Mouse (Mus musculus) C2C12 (cell line): ENCODE data around the gene Dnah17. TPM values are rescaled to one million over a fixed set of nuclear protein-coding genes. Genes with fewer than 3 reads are reported as not detected.

Source experiments
- H3K27me3 ChIP-seq: one replicate; pipeline ENCODE4 v1.6.1; 2011; ENCODE audit not compliant: control insufficient read depth, insufficient read depth, insufficient read length
- H3K36me3 ChIP-seq: one replicate; pipeline ENCODE4 v1.6.1; 2011; ENCODE audit not compliant: control insufficient read depth, insufficient read depth
- H3K4me3 ChIP-seq: one replicate; pipeline ENCODE4 v1.5.1; 2011; ENCODE audit warnings: mild to moderate bottlenecking, control low read depth; ENCODE audit not compliant: poor library complexity, insufficient read depth, severe bottlenecking
- H3K79me2 ChIP-seq: one replicate; pipeline ENCODE4 v1.6.1; 2011; ENCODE audit not compliant: control insufficient read depth, insufficient read depth
- H3K79me3 ChIP-seq: one replicate; pipeline ENCODE4 v1.6.1; 2011; ENCODE audit warnings: low read depth, control low read depth
- H3ac ChIP-seq: one replicate; pipeline ENCODE3; 2011; ENCODE audit warnings: low read depth; ENCODE audit not compliant: control insufficient read depth, insufficient read length
- CEBPB ChIP-seq: IDR thresholded peaks from one replicate; pipeline ENCODE4 v1.6.1; 2011; ENCODE audit warnings: low read depth, mild to moderate bottlenecking, control low read depth, moderate library complexity
- CTCF ChIP-seq: IDR thresholded peaks from one replicate; pipeline ENCODE4 v1.5.1; 2011; ENCODE audit not compliant: control insufficient read depth, insufficient read depth, insufficient read length
- FOSL1 ChIP-seq: IDR thresholded peaks from one replicate; pipeline ENCODE4 v1.8.0; 2011; ENCODE audit warnings: mild to moderate bottlenecking, low read length; ENCODE audit not compliant: poor library complexity, insufficient read depth, severe bottlenecking
- MAX ChIP-seq: IDR thresholded peaks from one replicate; pipeline ENCODE4 v1.6.1; 2011; ENCODE audit warnings: mild to moderate bottlenecking, control low read depth
- MYOD1 ChIP-seq: IDR thresholded peaks from one replicate; pipeline ENCODE4 v1.6.1; 2011; ENCODE audit warnings: low read depth; ENCODE audit not compliant: control insufficient read depth, insufficient read length
- MYOG ChIP-seq: IDR thresholded peaks from one replicate; pipeline ENCODE4 v1.6.1; 2011; ENCODE audit not compliant: control insufficient read depth, insufficient read length; ENCODE audit errors: extremely low read depth
- USF1 ChIP-seq: IDR thresholded peaks from one replicate; pipeline ENCODE4 v1.6.1; 2011; ENCODE audit warnings: low read depth, mild to moderate bottlenecking, control low read depth, moderate library complexity
- polyA plus RNA-seq: library from polyadenylated mRNA; unstranded; fragments of >200 nt; fragmentation: generic; extraction: Trizol; gene quantifications from one replicate; pipeline ENCODE4 v1.2.1, GENCODE M21; 2012; ENCODE audit warnings: missing spikeins

Dnah17 gene
- polyA plus RNA-seq, 1 experiment: 0.13 TPM

DNA sequence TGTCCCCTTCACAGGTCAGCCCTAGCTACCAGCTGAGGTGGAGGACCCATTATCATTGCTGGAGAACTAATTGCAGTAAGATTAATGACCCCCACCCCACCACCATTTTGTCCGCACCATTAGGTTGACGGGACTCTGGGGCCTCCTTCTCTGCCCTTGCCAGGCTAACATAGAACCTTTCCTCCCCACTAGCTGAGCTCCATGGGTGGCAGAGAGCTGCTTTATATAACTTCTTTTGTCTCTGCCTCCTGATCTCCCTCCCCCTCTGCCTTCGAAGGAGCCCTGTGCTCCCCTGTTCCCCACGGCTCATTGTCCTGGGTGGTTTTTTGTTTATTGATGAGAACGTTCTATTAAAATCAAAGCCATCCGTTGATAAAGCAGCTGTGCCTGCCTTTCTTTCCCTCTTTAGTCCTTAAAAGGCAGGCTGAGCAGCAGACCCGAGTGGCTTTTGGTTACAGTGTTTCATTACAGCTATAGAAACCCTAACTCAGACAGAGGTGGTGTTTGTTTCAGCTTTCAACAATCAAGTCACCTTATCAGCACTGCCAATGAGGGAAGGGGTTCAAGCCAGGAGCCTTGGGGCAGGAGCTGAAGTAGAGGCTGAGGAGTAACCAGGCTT, 12.2 kb upstream of the Dnah17 start:
- Histone ChIP-seq H3K36me3 (no peaks in the 10 kb centered on the region), H3K79me3 (no peaks in the 10 kb centered on the region), H3ac (no peak overlapping the region), H3K4me3 (no peak overlapping the region), H3K27me3 (no peaks in the 10 kb centered on the region), H3K79me2 (no peaks in the 10 kb centered on the region)
- TF ChIP-seq FOSL1 (no peak), MAX (no peak), CTCF (no peak), CEBPB (no peak), MYOG (no peak), USF1 (no peak), MYOD1 (no peak)

DNA sequence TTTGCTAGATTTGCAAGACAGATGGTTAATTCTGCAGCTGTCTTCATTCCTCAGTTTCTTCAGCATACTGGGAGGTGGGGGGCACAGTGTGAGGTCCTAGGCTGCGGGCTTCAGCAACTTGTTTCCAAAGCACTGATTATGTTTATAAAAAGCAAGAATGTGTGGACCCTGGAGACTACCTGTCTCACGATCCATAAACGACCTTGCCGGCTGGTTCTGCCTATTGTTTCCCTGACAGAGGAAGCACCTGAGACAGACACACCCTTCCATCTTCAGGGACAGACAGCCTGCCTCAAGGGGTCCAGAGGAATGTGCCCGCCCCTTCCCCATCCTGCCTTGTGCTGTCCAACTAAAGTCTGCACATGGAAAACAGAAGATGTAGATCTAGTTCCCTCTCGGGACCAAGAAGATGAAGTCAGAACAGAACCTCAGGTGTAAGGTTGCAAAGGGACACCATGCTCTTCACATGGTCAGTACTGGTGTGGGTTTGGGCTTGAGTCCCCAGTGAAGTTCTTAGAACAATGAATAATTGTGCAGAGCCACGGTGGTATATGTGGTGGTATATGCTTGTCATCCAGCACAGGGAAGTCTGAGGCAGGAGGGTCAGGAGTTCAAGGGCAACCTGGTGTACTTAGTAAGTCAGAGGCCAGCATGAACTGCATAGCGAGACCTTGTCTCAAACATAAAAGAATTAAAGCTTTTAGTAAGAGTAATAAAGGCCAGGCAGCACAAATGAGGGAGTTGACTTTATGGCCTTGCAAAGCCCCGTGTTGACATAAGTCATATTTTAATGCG, 10.5 kb upstream of the Dnah17 start:
- no peaks in the 10 kb centered on the region for H3K27me3 ChIP-seq
- H3K36me3 ChIP-seq: no peaks in the 10 kb centered on the region
- no peak overlapping the region for H3K4me3 ChIP-seq
- TF ChIP-seq CEBPB (no peak), CTCF (no peak), USF1 (no peak), MAX (no peak), FOSL1 (no peak), MYOG (no peak), MYOD1 (no peak)
- no peak overlapping the region for H3ac ChIP-seq
- H3K79me3 ChIP-seq: no peaks in the 10 kb centered on the region
- no peaks in the 10 kb centered on the region for H3K79me2 ChIP-seq

DNA sequence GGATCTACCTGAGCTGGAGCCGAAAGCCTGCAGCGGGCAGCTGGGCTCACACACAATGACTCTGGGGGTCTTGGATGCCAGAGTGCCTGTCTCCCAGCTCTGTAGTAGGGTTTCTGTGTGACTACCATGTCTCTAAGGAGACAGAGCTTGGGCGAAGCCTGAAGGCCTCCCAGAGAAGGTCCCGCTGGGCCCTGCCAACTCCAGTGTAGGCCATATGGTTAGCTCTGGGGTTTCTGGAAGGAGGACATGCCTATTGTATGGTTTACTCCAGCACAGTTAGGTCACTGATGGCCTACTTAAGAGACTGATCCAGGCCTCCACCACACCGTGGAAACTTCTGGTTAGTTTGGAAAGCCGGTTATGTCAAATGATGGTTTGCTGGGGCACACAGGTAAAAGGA, 7.9 kb upstream of the Dnah17 start:
- TF ChIP-seq MAX: no peak
- TF ChIP-seq MYOG: no peak
- TF ChIP-seq CTCF: no peak
- no peak for TF ChIP-seq FOSL1
- no peak for TF ChIP-seq USF1
- no peak for TF ChIP-seq CEBPB
- no peak for TF ChIP-seq MYOD1
- H3K27me3 ChIP-seq: no peaks in the 10 kb centered on the region
- no peaks in the 10 kb centered on the region for H3K79me3 ChIP-seq

DNA sequence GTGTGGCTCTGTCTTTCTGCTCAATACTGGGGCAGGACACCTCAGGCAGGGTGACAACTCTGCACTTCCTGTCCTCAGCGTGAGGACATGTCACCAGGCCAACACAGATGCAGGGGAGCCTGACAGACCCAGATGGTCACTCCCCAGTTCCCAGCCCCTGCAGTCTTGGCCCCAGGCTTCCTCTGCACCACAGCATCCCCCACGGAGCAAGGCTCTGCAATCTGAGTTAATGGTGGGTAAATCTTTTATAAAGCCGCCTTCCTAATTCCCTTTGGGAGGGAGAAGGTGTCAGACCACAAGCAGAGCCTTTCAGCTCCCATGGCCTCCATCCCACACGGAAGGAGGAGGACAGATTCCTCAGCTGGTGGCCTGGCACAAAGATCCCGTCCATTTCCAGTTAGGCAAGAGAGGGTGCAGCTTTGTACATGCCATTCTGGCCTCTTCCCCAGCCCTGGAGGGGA, 5.8 kb upstream of the Dnah17 start:
- Histone ChIP-seq H3K79me3 (no peaks in the 10 kb centered on the region), H3K27me3 (no peaks in the 10 kb centered on the region), H3K79me2 (no peaks in the 10 kb centered on the region), H3ac (no peak overlapping the region), H3K4me3 (no peak overlapping the region), H3K36me3 (no peaks in the 10 kb centered on the region)
- TF ChIP-seq MYOD1 (no peak), CEBPB (no peak), USF1 (no peak), MYOG (no peak), FOSL1 (no peak), MAX (no peak), CTCF (no peak)

More for the DNA sequence above, 7.9 kb upstream of the Dnah17 start:
- H3K4me3 ChIP-seq: no peak overlapping the region
- H3K36me3 ChIP-seq: no peaks in the 10 kb centered on the region
- H3K79me2 ChIP-seq: no peaks in the 10 kb centered on the region
- H3ac ChIP-seq: no peak overlapping the region

DNA sequence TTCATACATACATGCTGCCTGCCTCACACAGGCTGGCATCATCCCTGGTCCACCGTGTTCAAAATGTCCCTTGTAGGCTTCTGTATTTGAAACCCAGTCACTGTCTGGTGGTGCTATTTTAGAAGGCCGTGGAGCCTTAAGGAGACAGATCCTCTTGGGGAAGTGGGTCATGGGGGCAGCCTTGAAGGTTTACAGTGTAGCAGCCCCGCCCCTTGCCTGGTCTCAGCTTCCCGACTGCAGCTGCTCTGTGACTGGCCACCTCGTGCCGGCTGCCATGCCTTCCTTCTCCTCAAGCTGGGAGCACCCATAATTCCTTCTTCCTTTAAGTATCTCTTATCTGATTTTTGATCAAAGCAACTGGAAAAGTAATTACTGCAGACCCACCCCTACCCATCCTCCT, 4.8 kb upstream of the Dnah17 start:
- no peak overlapping the region for H3K4me3 ChIP-seq
- H3K79me2 ChIP-seq: no peaks in the 10 kb centered on the region
- no peaks in the 10 kb centered on the region for H3K79me3 ChIP-seq
- no peak overlapping the region for H3ac ChIP-seq
- no peaks in the 10 kb centered on the region for H3K27me3 ChIP-seq
- no peaks in the 10 kb centered on the region for H3K36me3 ChIP-seq
- TF ChIP-seq CEBPB: no peak

DNA sequence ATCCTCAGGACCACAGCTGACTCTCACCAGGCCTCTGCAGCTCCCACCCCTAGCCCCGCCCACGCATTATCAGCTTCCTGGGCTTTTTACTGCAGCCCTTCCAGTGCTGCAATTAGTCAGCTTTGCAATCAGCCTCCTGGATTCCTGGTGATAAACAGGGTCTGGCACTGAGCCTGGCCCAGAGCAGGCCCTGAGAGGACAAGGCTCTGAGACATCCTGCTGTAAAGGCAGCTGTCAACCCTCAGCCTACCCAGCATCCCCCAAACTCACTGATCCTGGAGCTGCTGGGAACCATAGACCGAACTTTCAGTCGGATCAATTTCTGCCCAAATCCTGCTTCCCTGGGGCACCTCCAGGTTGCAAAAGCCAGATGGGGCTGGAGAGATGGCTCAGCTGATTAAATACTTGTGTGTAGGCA, 3.3 kb upstream of the Dnah17 start:
- Histone ChIP-seq H3K79me3 (no peaks in the 10 kb centered on the region), H3K27me3 (no peaks in the 10 kb centered on the region), H3ac (no peak overlapping the region), H3K4me3 (no peak overlapping the region), H3K79me2 (no peaks in the 10 kb centered on the region), H3K36me3 (no peaks in the 10 kb centered on the region)
- no peak for TF ChIP-seq CEBPB
- no peak for TF ChIP-seq FOSL1
- TF ChIP-seq CTCF: no peak
- no peak for TF ChIP-seq USF1
- no peak for TF ChIP-seq MYOG
- no peak for TF ChIP-seq MYOD1
- no peak for TF ChIP-seq MAX
